30 mouse cellular contexts compared by ENCODE assay signal in genomic region chr11:98877001-98877400, GRCm38 (mm10). TPM values are rescaled to one million over a fixed set of nuclear protein-coding genes. Genes with fewer than 3 reads are reported as not detected.
DNase-seq lines count a peak whose midpoint lies in the region; ATAC-seq and TF ChIP-seq lines count a peak whose summit lies in the region.
"Had no signal": no experiment of that assay in that cellular context is flagged by ENCODE, and none has a peak within 500 bp of the region (broad histone marks: within the 10 kb centered on the region; RNA-seq: fewer than 3 reads in every experiment).

No protein-coding gene starts in this region.

- WGBS in lung, postnatal 0 days, result 72% methylated on average over 9 of the region's 9 CpGs

- no peak overlapping the region for H3K4me2 ChIP-seq in lung, postnatal 0 days (replicated peaks; ENCODE audit: low read depth, low read length)
- H3K4me2 ChIP-seq: forebrain, embryonic 13.5 days; heart, embryonic 12.5 days; liver, embryonic 13.5 days; lung, embryonic 15.5 days; neural tube, embryonic 15.5 days had no signal

- H3K36me3 ChIP-seq in lung, postnatal 0 days (ENCODE audit: insufficient read depth, low read length), result no peaks in the 10 kb centered on the region

- TF ChIP-seq EP300 in lung, postnatal 0 days (IDR thresholded peaks at IDR 0.05), result no peak

- no peaks in the 10 kb centered on the region for H3K9me3 ChIP-seq in lung, postnatal 0 days (ENCODE audit: low read length)
- H3K9me3 ChIP-seq: forebrain, embryonic 13.5 days; G1E; heart, embryonic 12.5 days; limb, embryonic 10.5 days; liver, embryonic 13.5 days; lung, embryonic 15.5 days; neural tube, embryonic 15.5 days had no signal

- no peaks in the 10 kb centered on the region for H3K4me1 ChIP-seq in lung, postnatal 0 days (ENCODE audit: insufficient read depth, low read depth, low read length)
- H3K4me1 ChIP-seq: forebrain, embryonic 13.5 days; lung, embryonic 15.5 days had no signal

- no peak for DNase-seq in lung, postnatal 0 days (ENCODE audit: low spot score)
- no peak for DNase-seq in lung, postnatal 14 days
- peak; percentile 69 for DNase-seq in kidney, adult 9 months
- DNase-seq in kidney, postnatal 14 days, result peak; percentile 62
- no peak for DNase-seq in left cerebral cortex, adult 2 months (ENCODE audit: extremely low spot score in 1 of 2, low spot score in 2 of 2)
- DNase-seq in neural tube, embryonic 10.5 days (ENCODE audit: extremely low spot score, low spot score), result no peak
- DNase-seq: adrenal gland, adult 8-10 months; B cell, adult 2 months; cerebellum, adult 2 months; cerebellum, postnatal 25 days; gastrocnemius, adult 2 months; heart, adult 18-20 months; heart, postnatal 14 days; layer of hippocampus, adult 9-11 months; liver, embryonic 13.5 days; right cerebral cortex, adult 18-20 months; right cerebral cortex, postnatal 4 days; thymus, postnatal 25 days had no signal

- H3K27ac ChIP-seq in lung, postnatal 0 days (ENCODE audit: low read length), result 0 out of 2 replicates have a peak overlapping the region, but pooled peaks have one; percentile 54
- H3K27ac ChIP-seq in left cerebral cortex, adult 2 months, result no peak overlapping the region
- H3K27ac ChIP-seq: forebrain, embryonic 13.5 days; gastrocnemius, adult 2 months; hindbrain, postnatal 0 days; limb, embryonic 10.5 days; liver, embryonic 13.5 days; lung, embryonic 15.5 days; macrophage; neural tube, embryonic 15.5 days had no signal

- no peak for TF ChIP-seq CTCF in lung, postnatal 0 days (IDR thresholded peaks at IDR 0.05)
- TF ChIP-seq CTCF in left cerebral cortex, adult 2 months (IDR thresholded peaks at IDR 0.05), result no peak

- ATAC-seq in lung, postnatal 0 days, result no peak
- ATAC-seq in granulocyte monocyte progenitor cell, adult 5-6 weeks (replicated peaks; ENCODE audit: poor library complexity, severe bottlenecking), result no peak
- ATAC-seq: forebrain, embryonic 13.5 days; hindbrain, postnatal 0 days; intestine, postnatal 0 days; Patski had no signal

- no peak overlapping the region for H3K9ac ChIP-seq in lung, postnatal 0 days (replicated peaks; ENCODE audit: low read depth)
- H3K9ac ChIP-seq: forebrain, embryonic 13.5 days; heart, embryonic 12.5 days; liver, embryonic 13.5 days; lung, embryonic 15.5 days; neural tube, embryonic 15.5 days had no signal

- intact Hi-C loops in left cerebral cortex, adult 2 months (cut with DNase I), result no loop called here

- H3K27me3 ChIP-seq in lung, postnatal 0 days (replicated peaks; ENCODE audit: insufficient read depth, low read length), result no peaks in the 10 kb centered on the region
- H3K27me3 ChIP-seq: CH12.LX; forebrain, embryonic 13.5 days; heart, embryonic 12.5 days; liver, embryonic 13.5 days; lung, embryonic 15.5 days; neural tube, embryonic 15.5 days; Patski had no signal

- H3K4me3 ChIP-seq in lung, postnatal 0 days (ENCODE audit: low read depth, low read length), result no peak overlapping the region
- no peak overlapping the region for H3K4me3 ChIP-seq in left cerebral cortex, adult 2 months
- H3K4me3 ChIP-seq: forebrain, embryonic 13.5 days; gastrocnemius, adult 2 months; heart, embryonic 12.5 days; limb, embryonic 10.5 days; liver, embryonic 13.5 days; lung, embryonic 15.5 days; neural tube, embryonic 15.5 days had no signal

RNA-seq across cellular contexts. Expression of gene Wipf2, which starts 13.6 kb away (rescaled TPM):
- polyA plus RNA-seq in lung, postnatal 0 days (2015; fragmentation: Nextera tagmentation; extraction: Ambion mirVana), result 4.0 and 4.1 TPM in 2 replicates
- 10 to 100 TPM; 72.7 to 73.9 TPM for total RNA-seq in left cerebral cortex, adult 2 months (2021)
- total RNA-seq in granulocyte monocyte progenitor cell, adult 5-6 weeks (2014; fragmentation: Nextera tagmentation), result 8.6 and 11.4 TPM in 2 replicates
- 2.7 and 2.8 TPM in 2 replicates for total RNA-seq in granulocyte monocyte progenitor cell, adult 5-6 weeks (2017)

RNA-seq across cellular contexts. Expression of gene Cdc6, which starts 30.6 kb away (rescaled TPM):
- 2.5 and 2.6 TPM in 2 replicates for polyA plus RNA-seq in lung, postnatal 0 days (2015; fragmentation: Nextera tagmentation; extraction: Ambion mirVana)
- total RNA-seq in left cerebral cortex, adult 2 months (2021), result under 1 TPM; 0.35 to 0.36 TPM
- total RNA-seq in granulocyte monocyte progenitor cell, adult 5-6 weeks (2014; fragmentation: Nextera tagmentation), result 47.8 and 58.8 TPM in 2 replicates
- 30.3 and 43.5 TPM in 2 replicates for total RNA-seq in granulocyte monocyte progenitor cell, adult 5-6 weeks (2017)

RNA-seq across cellular contexts. Expression of gene Rapgefl1, which starts 40.4 kb away (rescaled TPM):
- polyA plus RNA-seq in lung, postnatal 0 days (2015; fragmentation: Nextera tagmentation; extraction: Ambion mirVana), result 1.1 and 1.5 TPM in 2 replicates
- total RNA-seq in left cerebral cortex, adult 2 months (2021), result 100 to 1,000 TPM; 144 to 153 TPM
- total RNA-seq in granulocyte monocyte progenitor cell, adult 5-6 weeks (2014; fragmentation: Nextera tagmentation), result 2.0 TPM in 1 of 2 replicates, not detected in the other
- total RNA-seq in granulocyte monocyte progenitor cell, adult 5-6 weeks (2017), result 0.30 TPM in 1 of 2 replicates, not detected in the other

RNA-seq across cellular contexts. Expression of gene Rara, which starts 50.6 kb away (rescaled TPM):
- polyA plus RNA-seq in lung, postnatal 0 days (2015; fragmentation: Nextera tagmentation; extraction: Ambion mirVana), result 26.2 and 28.8 TPM in 2 replicates
- 10 to 100 TPM; 14.0 to 18.7 TPM for total RNA-seq in left cerebral cortex, adult 2 months (2021)
- 3.8 and 8.8 TPM in 2 replicates for total RNA-seq in granulocyte monocyte progenitor cell, adult 5-6 weeks (2014; fragmentation: Nextera tagmentation)
- 1.9 and 3.1 TPM in 2 replicates for total RNA-seq in granulocyte monocyte progenitor cell, adult 5-6 weeks (2017)

Comparison
In these comparisons a context has a peak if more than half of its experiments do, and no peak if none do; other contexts are left out.
1. DNase-seq: peak in kidney, adult 9 months (single experiment) and kidney, postnatal 14 days (single experiment); none in lung, postnatal 0 days (single experiment), lung, postnatal 14 days (single experiment), left cerebral cortex, adult 2 months (0 of 2) and neural tube, embryonic 10.5 days (single experiment).
2. RNA of gene Wipf2, which starts 13.6 kb away (total RNA-seq): 72.7 to 73.9 TPM in left cerebral cortex, adult 2 months; 2.7 to 11.4 TPM in granulocyte monocyte progenitor cell, adult 5-6 weeks; every median in the first group is over 4 times any median in the second.
3. RNA of gene Cdc6, which starts 30.6 kb away (total RNA-seq): 30.3 to 58.8 TPM in granulocyte monocyte progenitor cell, adult 5-6 weeks; 0.35 to 0.36 TPM in left cerebral cortex, adult 2 months; every median in the first group is over 10 times any median in the second.
4. RNA of gene Rapgefl1, which starts 40.4 kb away (total RNA-seq): 144 to 153 TPM in left cerebral cortex, adult 2 months; 0.30 to 2.0 TPM in granulocyte monocyte progenitor cell, adult 5-6 weeks; every median in the first group is over 10 times any median in the second.